Mouse (Mus musculus) myocyte (in vitro differentiated cells): ENCODE measurements around the gene Slc25a13.

Experiments
- CEBPB ChIP-seq: IDR thresholded peaks from 2 replicates; pipeline ENCODE4 v1.6.1; 2011; ENCODE audit warnings: mild to moderate bottlenecking, moderate library complexity; ENCODE audit not compliant: poor library complexity, insufficient read depth, severe bottlenecking
- E2F4 ChIP-seq: IDR thresholded peaks from one replicate; pipeline ENCODE4 v1.6.1; 2011; ENCODE audit warnings: mild to moderate bottlenecking, control low read depth, moderate library complexity; ENCODE audit not compliant: insufficient read depth
- MAX ChIP-seq: IDR thresholded peaks from one replicate; pipeline ENCODE4 v1.6.1; 2011; ENCODE audit warnings: low read depth, mild to moderate bottlenecking, control low read depth
- MYOD1 ChIP-seq, 3 experiments: IDR thresholded peaks; one replicate each; pipeline ENCODE4 v1.6.1; 2011; ENCODE audit warnings: control low read depth in 2 of 3, low read depth in 2 of 3, mild to moderate bottlenecking in 2 of 3, moderate library complexity in 1 of 3; ENCODE audit not compliant: insufficient read length in 2 of 3, control insufficient read depth in 1 of 3
- POLR2A ChIP-seq: IDR thresholded peaks from one replicate; pipeline ENCODE4 v1.6.1; 2011; ENCODE audit warnings: low read depth, mild to moderate bottlenecking, control low read depth, moderate library complexity; ENCODE audit not compliant: insufficient read length
- POLR2AphosphoS2 ChIP-seq: IDR thresholded peaks from one replicate; pipeline ENCODE4 v1.6.1; 2011; ENCODE audit warnings: low read depth, control low read depth; ENCODE audit not compliant: insufficient read length
- SRF ChIP-seq: IDR thresholded peaks from one replicate; pipeline ENCODE4 v1.6.1; 2011; ENCODE audit warnings: low read depth; ENCODE audit not compliant: control insufficient read depth, insufficient read length
- TCF3 ChIP-seq: IDR thresholded peaks from one replicate; pipeline ENCODE4 v1.6.1; 2011; ENCODE audit warnings: low read depth, control low read depth; ENCODE audit not compliant: insufficient read length
- USF1 ChIP-seq: IDR thresholded peaks from one replicate; pipeline ENCODE4 v1.6.1; 2011; ENCODE audit warnings: low read depth, mild to moderate bottlenecking, control low read depth, moderate library complexity

GRCm38 (mm10) chr6:6167339-6168126 lies 49.4 kb downstream of the Slc25a13 start:
- TF ChIP-seq POLR2A (no peak), SRF (no peak), CEBPB (no peak), E2F4 (no peak), MYOD1 (IDR thresholded peaks at IDR 0.05; ENCODE audit: control insufficient read depth in 1 of 3, insufficient read length in 2 of 3, low read depth in 2 of 3) (no peak), MAX (no peak), USF1 (no peak), TCF3 (no peak), POLR2AphosphoS2 (no peak)
